ENCODE assay signal across 27 mouse cellular contexts in genomic region chr17:17883840-17884239, GRCm38 (mm10). TPM values are rescaled to one million over a fixed set of nuclear protein-coding genes. Genes with fewer than 3 reads are reported as not detected.
"Had no signal": no experiment of that assay in that cellular context is flagged by ENCODE, and none has a peak within 500 bp of the region (broad histone marks: within the 10 kb centered on the region; RNA-seq: fewer than 3 reads in every experiment).

Gene Fpr1, minus strand, starts transcription at chr17:17883940.

- H3K36me3 ChIP-seq: intestine, embryonic 15.5 days; kidney, embryonic 15.5 days; limb, embryonic 12.5 days; limb, embryonic 15.5 days; midbrain, embryonic 10.5 days; midbrain, embryonic 13.5 days; stomach, embryonic 15.5 days had no signal

- H3K4me1 ChIP-seq: intestine, embryonic 15.5 days; kidney, embryonic 15.5 days; limb, embryonic 12.5 days; limb, embryonic 15.5 days; midbrain, embryonic 10.5 days; midbrain, embryonic 13.5 days; stomach, embryonic 15.5 days had no signal

- H3K4me3 ChIP-seq: intestine, embryonic 15.5 days; kidney, embryonic 15.5 days; left cerebral cortex, adult 2 months; limb, embryonic 12.5 days; limb, embryonic 15.5 days; midbrain, embryonic 10.5 days; midbrain, embryonic 13.5 days; stomach, embryonic 15.5 days had no signal

- H3K9me3 ChIP-seq: intestine, embryonic 15.5 days; kidney, embryonic 15.5 days; limb, embryonic 12.5 days; limb, embryonic 15.5 days; midbrain, embryonic 10.5 days; midbrain, embryonic 13.5 days; stomach, embryonic 15.5 days had no signal

- H3K4me2 ChIP-seq: intestine, embryonic 15.5 days; kidney, embryonic 15.5 days; limb, embryonic 12.5 days; limb, embryonic 15.5 days; lung, embryonic 14.5 days; midbrain, embryonic 13.5 days; stomach, embryonic 15.5 days had no signal

- ATAC-seq: intestine, embryonic 15.5 days; midbrain, embryonic 13.5 days; midbrain, embryonic 16.5 days had no signal

- H3K9ac ChIP-seq: intestine, embryonic 15.5 days; kidney, embryonic 15.5 days; limb, embryonic 12.5 days; limb, embryonic 15.5 days; liver, embryonic 14.5 days; lung, embryonic 14.5 days; midbrain, embryonic 13.5 days; stomach, embryonic 15.5 days had no signal

- H3K27ac ChIP-seq: intestine, embryonic 15.5 days; kidney, embryonic 15.5 days; left cerebral cortex, adult 2 months; limb, embryonic 12.5 days; limb, embryonic 15.5 days; liver, embryonic 14.5 days; midbrain, embryonic 10.5 days; midbrain, embryonic 13.5 days; stomach, embryonic 15.5 days had no signal

- DNase-seq: kidney, adult 11 months; kidney, adult 8-10 months; kidney, postnatal 10 days; kidney, postnatal 36 days; layer of hippocampus, postnatal 36 days; left cerebral cortex, postnatal 4 days; lung, embryonic 14.5 days; lung, postnatal 14 days; lung, postnatal 4 days; right cerebral cortex, adult 18-20 months; right cerebral cortex, postnatal 14 days; right cerebral cortex, postnatal 4 days; thymus, postnatal 36 days had no signal

- H3K27me3 ChIP-seq: intestine, embryonic 15.5 days; limb, embryonic 12.5 days; limb, embryonic 15.5 days; midbrain, embryonic 13.5 days; stomach, embryonic 15.5 days had no signal

RNA-seq across cellular contexts. Expression of gene Fpr1, which starts in this region (rescaled TPM):
- total RNA-seq: layer of hippocampus, adult 8-10 months; layer of hippocampus, postnatal 10 days; layer of hippocampus, postnatal 36 days; left cerebral cortex, adult 2 months; left cerebral cortex, postnatal 14 days had no signal
- polyA plus RNA-seq: limb, embryonic 12.5 days; midbrain, embryonic 10.5 days; neural tube, embryonic 11.5 days had no signal
